Mouse (Mus musculus) liver, adult 2 months (tissue): ENCODE results near the gene Ralgds. TPM values are rescaled to one million over a fixed set of nuclear protein-coding genes. Genes with fewer than 3 reads are reported as not detected.

Experiments
- DNase-seq: peaks from one replicate; pipeline ENCODE4 v3.0.0-alpha.2; 2011; ENCODE audit warnings: low read depth, low spot score; ENCODE audit errors: extremely low read depth
- H3K27ac ChIP-seq: fragments of 200-500 bp; replicated peaks from 2 replicates; pipeline ENCODE4 v1.5.1; 2012; ENCODE audit warnings: low read depth, mild to moderate bottlenecking, control low read depth, inconsistent platforms, low read length; ENCODE audit not compliant: insufficient read depth
- H3K27me3 ChIP-seq: fragments of 200-500 bp; 2 replicates; pipeline ENCODE4 v1.6.1; 2012; ENCODE audit warnings: mild to moderate bottlenecking, moderate library complexity, low read length, inconsistent platforms; ENCODE audit not compliant: control insufficient read depth, insufficient read depth
- H3K36me3 ChIP-seq: fragments of 200-500 bp; 2 replicates; pipeline ENCODE4 v1.6.1; 2012; ENCODE audit warnings: low read length, inconsistent platforms; ENCODE audit not compliant: control insufficient read depth, insufficient read depth
- H3K4me1 ChIP-seq: fragments of 200-500 bp; 2 replicates; pipeline ENCODE4 v1.6.1; 2011; ENCODE audit warnings: low read length; ENCODE audit not compliant: control insufficient read depth, insufficient read depth
- H3K4me3 ChIP-seq: fragments of 200-500 bp; 2 replicates; pipeline ENCODE4 v1.5.1; 2011; ENCODE audit warnings: low read depth, mild to moderate bottlenecking, control low read depth, low read length, moderate library complexity; ENCODE audit not compliant: insufficient read depth
- H3K79me2 ChIP-seq: fragments of 200-500 bp; 2 replicates; pipeline ENCODE4 v1.6.1; 2012; ENCODE audit warnings: inconsistent platforms, mild to moderate bottlenecking, low read length, moderate library complexity; ENCODE audit not compliant: control insufficient read depth, insufficient read depth
- H3K9ac ChIP-seq: fragments of 200-500 bp; 2 replicates; pipeline ENCODE4 v1.6.1; 2012; ENCODE audit warnings: low read depth, mild to moderate bottlenecking, control low read depth, inconsistent platforms, low read length
- CTCF ChIP-seq: fragments of 200-500 bp; IDR thresholded peaks from 2 replicates; pipeline ENCODE4 v1.5.1; 2011; ENCODE audit warnings: low read depth, low read length, control low read depth
- POLR2A ChIP-seq: fragments of 200-500 bp; IDR thresholded peaks from 2 replicates; pipeline ENCODE4 v1.6.1; 2011; ENCODE audit warnings: low read length, control low read depth; ENCODE audit not compliant: insufficient read depth; ENCODE audit errors: extremely low read depth
- WGBS: fragments of 180-500 bp; shearing (Covaris S2); methylation state at CpG from one replicate; pipeline ENCODE4 v1.1.7; 2018; 5-methylcytosine and 5-hydroxymethylcytosine counted together
- polyA plus RNA-seq: library from polyadenylated mRNA; depleted of rRNA; stranded (reverse); fragments of >200 nt; gene quantifications from 2 replicates; pipeline ENCODE4 v1.2.3, GENCODE M21; 2012
- total RNA-seq: library from RNA; depleted of rRNA; stranded (reverse); fragments of >200 nt; gene quantifications from 2 replicates; pipeline ENCODE4 v1.2.3, GENCODE M21; 2014

Ralgds gene
- total and polyA plus RNA-seq, 2 experiments = 1.1 to 3.0 TPM

DNA sequence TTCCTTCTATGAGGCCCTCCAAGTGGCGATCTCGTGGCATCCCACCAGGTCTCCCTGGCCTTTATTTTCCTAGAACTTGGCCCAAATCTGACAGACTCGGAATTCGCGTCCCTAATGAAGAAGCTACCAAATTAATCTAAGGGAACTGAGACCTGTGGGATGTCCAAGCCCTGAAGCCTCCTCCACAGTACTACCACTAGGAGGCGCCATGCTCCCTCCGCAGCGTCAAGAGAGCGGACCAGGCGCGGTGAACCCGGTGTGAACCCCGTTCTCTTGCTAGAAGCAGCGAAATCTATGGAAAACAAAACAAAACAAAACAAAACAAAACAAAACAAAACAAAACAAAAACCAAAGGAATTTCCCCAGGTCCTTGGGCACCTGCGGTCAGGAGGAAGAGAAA is 79.9 kb downstream of the Ralgds start:
- Histone ChIP-seq H3K4me3 (no peak overlapping the region), H3K27ac (no peak overlapping the region), H3K27me3 (no peaks in the 10 kb centered on the region), H3K9ac (no peak overlapping the region), H3K79me2 (no peaks in the 10 kb centered on the region), H3K36me3 (no peaks in the 10 kb centered on the region), H3K4me1 (no peaks in the 10 kb centered on the region)
- no peak for TF ChIP-seq POLR2A
- TF ChIP-seq CTCF = peak; percentile 97
- WGBS = 5% methylated on average over 15 of the region's 15 CpGs
- DNase-seq = peak; percentile 45

GRCm38 (mm10) chr2:28596021-28596420 is 83.1 kb downstream of the Ralgds start:
- Histone ChIP-seq H3K79me2 (no peaks in the 10 kb centered on the region), H3K9ac (no peak overlapping the region), H3K4me1 (no peaks in the 10 kb centered on the region), H3K36me3 (no peaks in the 10 kb centered on the region), H3K4me3 (no peak overlapping the region), H3K27me3 (no peaks in the 10 kb centered on the region), H3K27ac (no peak overlapping the region)
- DNase-seq = no peak
- 80% methylated on average over 7 of the region's 7 CpGs for WGBS
- TF ChIP-seq CTCF (no peak), POLR2A (no peak)

GRCm38 (mm10) chr2:28596998-28597397 is 84.1 kb downstream of the Ralgds start:
- no peaks in the 10 kb centered on the region for H3K27me3 ChIP-seq
- H3K4me1 ChIP-seq = no peaks in the 10 kb centered on the region
- H3K4me3 ChIP-seq = no peak overlapping the region
- H3K79me2 ChIP-seq = no peaks in the 10 kb centered on the region
- WGBS = 92% methylated on average over 7 of the region's 7 CpGs
- H3K27ac ChIP-seq = no peak overlapping the region
- TF ChIP-seq POLR2A (no peak), CTCF (peak; percentile 41)
- no peaks in the 10 kb centered on the region for H3K36me3 ChIP-seq
- no peak for DNase-seq
- no peak overlapping the region for H3K9ac ChIP-seq

DNA sequence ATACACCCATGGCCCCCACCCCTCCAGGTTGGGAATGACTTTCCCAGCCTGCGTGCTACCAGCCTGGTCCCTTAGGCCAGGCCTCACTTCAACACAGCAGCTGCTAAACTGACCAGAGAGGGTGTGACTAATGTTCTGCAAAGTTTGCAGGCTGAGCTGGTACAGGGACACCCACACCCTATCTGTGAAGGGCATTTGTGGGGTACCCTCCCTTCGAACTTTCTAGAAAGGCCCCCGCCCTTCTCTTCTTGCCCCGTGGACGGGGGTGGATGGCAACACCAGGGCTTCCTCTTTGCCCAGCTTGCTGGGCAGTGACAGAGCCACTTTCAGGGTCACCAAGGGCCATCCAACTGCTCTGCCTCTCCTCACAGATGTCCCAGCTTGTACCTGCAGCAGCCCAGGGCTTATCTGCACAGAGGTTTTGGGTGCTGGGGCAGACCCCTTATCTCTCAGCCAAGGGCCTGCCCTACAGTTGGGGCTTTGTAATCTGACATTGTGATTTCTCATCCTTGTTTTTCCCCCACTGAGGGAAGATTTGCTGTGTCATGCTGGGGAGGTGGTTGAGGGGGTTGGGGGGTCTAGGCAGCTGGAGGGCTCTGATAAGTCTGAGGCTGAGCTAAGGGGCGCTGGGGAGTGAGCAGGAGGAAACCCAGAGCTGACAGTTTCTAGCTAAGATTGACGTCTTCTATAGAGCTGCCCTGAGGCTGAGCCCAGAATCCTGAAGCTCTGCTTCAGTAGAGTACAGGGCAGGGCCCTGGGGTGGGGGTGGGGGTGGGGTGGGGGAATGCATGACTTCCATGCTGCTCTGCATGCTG is 85.0 kb downstream of the Ralgds start:
- WGBS = 84% methylated on average over 7 of the region's 7 CpGs
- Histone ChIP-seq H3K27me3 (no peaks in the 10 kb centered on the region), H3K36me3 (no peaks in the 10 kb centered on the region), H3K9ac (no peak overlapping the region), H3K4me1 (no peaks in the 10 kb centered on the region), H3K27ac (no peak overlapping the region), H3K4me3 (no peak overlapping the region), H3K79me2 (no peaks in the 10 kb centered on the region)
- DNase-seq = no peak
- TF ChIP-seq POLR2A = no peak
- no peak for TF ChIP-seq CTCF

DNA sequence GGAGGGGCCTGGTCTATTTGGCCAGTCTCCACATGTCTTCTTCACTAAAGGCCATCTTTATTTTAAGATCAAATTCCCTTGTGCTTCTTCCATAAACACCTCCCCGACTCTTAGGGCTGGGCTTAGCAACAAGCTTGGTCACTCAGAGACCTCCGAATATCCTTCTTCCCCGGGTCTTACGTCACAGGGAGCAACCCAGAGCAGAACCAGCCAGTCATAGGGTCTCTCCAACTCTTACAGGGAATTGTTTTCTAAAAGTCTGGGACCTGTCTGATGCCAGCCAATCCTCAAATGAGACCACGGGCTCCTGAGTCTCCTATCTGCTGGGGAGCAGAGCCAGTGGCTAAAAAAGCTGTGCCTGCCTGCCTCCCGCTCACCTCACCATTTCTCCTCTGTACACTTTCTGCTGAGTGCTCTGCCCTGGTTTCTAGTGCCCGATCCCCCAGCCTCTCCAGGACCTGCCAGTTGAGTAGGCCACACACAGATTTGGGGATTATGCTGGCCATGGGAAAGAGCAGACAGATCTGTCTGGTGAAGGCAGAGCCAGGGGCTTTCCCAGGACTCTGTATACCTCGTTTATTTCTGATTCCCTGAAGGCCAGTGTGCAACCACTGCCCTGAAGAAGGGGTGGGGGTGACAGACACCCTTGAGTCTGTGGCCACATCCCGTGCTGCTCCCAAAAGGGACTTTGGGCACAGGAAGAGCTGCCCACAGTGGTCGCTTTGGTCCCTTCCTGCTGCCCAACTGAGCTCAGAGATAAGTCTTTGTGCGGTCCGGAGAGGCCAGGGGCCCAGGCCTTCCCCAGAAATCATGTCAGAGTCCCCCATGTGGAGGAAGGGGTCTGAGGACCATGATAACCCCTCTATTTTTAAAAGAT is 86.0 kb downstream of the Ralgds start:
- H3K79me2 ChIP-seq = no peaks in the 10 kb centered on the region
- no peak overlapping the region for H3K27ac ChIP-seq
- no peaks in the 10 kb centered on the region for H3K4me1 ChIP-seq
- no peaks in the 10 kb centered on the region for H3K27me3 ChIP-seq
- no peak for DNase-seq
- H3K4me3 ChIP-seq = no peak overlapping the region
- H3K36me3 ChIP-seq = no peaks in the 10 kb centered on the region
- 70% methylated on average over 12 of the region's 12 CpGs for WGBS
- no peak overlapping the region for H3K9ac ChIP-seq
- TF ChIP-seq POLR2A = no peak
